Mouse (Mus musculus) layer of hippocampus, postnatal 25 days (tissue): ENCODE results near the gene Sdf2l1. TPM values are rescaled to one million over a fixed set of nuclear protein-coding genes. Genes with fewer than 3 reads are reported as not detected.

Source experiments
- DNase-seq, 2 experiments: peaks; one replicate each; pipeline ENCODE4 v3.0.0; 2022; ENCODE audit warnings: mixed read lengths in 2 of 2, low spot score in 1 of 2; ENCODE audit errors: extremely low spot score in 1 of 2
- microRNA-seq, 2 experiments: library from miRNA; unstranded; fragments of <30 nt; microRNA quantifications; one replicate each; pipeline ENCODE4 v1.2.0; 2021
- total RNA-seq, 2 experiments: library from RNA; stranded (reverse); gene quantifications; 2 replicates each; pipeline ENCODE4 v1.2.3; 2021

Sdf2l1 gene
- total RNA-seq, 2 experiments from 2014 or later = 16.4 to 27.1 TPM

DNA sequence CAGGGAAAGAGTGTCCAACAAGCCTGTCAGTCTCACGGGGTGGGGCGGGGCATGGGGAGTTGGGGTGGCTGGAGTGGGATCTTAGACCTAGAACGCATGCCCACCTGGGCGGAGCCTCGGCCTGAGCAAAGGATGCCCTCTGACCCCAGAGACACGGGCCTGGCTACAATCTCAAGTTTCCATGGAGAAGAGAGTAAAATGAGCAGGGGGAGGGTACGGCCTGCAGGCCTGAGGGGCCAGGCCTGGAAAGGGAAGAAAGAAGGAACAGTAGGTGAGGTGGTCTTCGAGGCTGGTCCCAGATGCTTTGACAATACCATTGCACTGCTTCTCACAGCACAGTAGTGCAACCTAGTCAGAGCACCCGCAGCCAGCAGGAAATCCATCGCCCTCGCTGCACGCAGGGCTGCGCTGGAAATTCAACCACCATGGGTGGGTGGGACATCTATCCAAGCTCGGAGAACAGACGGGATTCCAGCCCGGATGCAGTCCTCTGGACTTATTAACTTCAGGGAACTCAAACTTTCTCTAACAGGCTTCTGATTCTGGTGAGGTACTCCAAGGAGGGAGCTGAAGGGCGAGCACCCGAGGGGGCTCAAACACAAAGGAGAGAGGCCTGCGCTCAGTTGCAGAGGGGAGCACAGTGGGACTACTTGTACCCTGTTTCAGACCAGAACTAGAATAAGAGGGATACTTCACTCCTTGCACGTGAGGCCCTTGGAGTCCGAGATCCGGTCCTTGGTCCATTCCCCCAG, 7.9 kb downstream of the Sdf2l1 start:
- DNase-seq = no peak

DNA sequence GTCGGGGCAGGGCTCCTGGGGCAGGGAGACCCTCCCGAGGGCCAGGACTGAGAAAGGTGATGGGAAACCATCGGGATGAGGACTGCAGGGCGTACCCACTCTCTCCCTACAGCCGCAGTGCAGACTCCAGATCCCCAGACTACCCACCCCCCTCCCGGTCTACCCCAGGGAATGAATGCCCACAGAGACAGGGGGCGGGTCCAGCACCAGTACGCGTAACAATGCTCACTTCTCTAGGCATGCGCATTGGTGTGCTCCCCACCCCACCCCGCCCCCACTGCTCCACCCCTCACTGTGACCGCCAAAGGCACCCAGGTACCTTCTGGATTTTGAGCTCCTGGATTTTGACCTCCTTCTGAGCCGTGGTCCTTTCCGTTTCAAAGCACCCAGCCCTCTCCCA, 10.6 kb downstream of the Sdf2l1 start:
- no peak for DNase-seq

GRCm38 (mm10) chr16:17117309-17117799, 14.8 kb downstream of the Sdf2l1 start:
- no peak for DNase-seq

DNA sequence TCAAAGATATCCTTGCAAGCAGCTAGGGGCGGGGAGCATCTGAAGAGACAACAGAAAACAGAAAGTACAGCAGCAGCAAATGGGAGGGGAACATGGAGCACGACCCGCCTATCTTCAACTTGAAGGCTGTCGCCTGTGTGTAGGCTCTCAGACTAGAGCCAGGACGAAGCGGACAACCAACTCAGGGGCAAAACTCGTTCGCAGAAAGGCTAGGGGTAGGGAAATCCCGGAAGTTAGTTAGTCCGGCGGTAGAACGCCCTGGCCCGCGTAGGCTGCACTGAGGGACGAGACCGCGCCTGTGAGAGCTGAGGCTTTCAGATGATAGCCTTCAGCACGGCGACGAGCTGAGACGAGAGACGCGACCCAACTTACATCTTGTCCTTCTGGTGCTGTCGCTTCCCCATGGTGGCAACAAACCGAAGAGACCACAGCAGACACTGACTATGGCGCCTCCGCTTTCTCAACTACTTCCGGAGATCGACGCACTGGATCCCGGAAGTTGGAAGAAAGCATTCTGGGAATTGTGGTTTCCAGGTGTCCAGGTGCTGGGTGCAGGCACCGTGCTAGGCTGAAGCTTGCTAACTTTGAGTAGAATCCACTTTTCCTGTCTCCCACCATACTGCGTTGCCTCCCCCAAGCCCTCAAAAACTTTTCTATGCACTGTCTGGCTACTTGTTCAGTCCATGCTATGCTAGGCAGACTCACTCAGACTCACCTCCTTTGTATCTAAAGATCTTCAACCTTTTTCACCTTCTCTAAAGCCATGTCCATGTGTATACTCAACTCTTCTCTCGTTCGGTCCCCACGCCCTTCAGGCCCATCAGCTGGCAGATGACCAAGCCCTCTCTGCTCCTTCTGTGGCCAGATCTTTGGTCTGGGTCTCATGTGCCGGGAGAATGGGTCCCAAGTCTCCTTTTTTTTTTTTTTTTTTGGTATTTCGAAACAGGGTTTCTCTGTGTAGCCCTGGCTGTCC, 21.1 kb downstream of the Sdf2l1 start, which contains the start of gene Ppil2:
Gene Ppil2 (minus strand): TSS at position 487 of the 973 bp plus-strand sequence.
- DNase-seq = peak; percentile 43 to 56

GRCm38 (mm10) chr16:17104600-17104999, 27.6 kb downstream of the Sdf2l1 start:
- DNase-seq = no peak

DNA sequence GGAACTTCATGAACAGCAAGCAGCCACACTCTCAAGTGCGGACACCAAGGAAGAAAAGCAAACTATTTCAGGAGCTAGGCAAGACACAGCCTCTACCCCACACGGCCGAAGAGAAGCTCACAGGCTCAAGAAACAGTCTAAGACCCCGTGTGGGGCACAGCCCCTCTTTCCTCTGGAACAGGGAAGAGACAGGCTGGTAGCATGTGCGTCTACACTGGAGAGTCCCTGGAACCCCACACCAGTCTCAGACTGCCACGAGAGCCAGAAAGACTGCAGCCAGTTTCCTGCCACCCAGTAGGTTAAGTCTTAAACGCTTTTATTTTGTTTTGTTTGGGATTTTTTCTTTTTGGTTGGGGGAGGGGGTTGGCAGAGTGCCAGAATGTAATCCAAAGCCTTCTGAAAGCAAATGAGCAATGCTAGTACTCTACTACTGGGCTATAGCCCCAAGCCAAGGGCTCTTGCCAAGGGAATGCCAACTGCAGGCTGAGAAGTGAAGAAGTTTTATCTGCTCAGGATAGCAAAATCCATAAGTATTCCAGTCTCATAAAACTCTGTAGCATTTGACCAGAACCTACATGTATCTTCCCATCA, 29.5 kb downstream of the Sdf2l1 start:
- no peak for DNase-seq

- DNase-seq = no peak
Observed at GRCm38 (mm10) chr16:17096938-17097337, 35.2 kb downstream of the Sdf2l1 start.

DNA sequence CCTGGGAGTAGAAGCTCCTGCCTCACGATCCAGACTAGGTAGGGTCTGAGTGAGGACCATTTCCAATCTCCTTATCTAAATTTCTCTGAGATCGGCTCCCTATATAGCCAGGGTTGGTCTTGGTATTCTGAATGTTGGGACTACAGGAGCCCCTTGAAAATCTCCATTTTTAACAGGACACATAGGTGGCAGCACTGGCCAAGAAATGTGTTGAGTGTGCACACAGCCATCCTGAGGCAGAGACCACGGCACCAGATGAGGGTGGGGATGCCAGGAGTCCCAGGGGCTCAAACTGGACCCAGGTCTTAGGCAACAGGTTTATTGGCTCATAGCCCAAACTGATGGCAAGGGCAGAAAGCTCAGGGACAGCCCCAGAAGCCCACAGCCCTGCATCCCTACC, 43.8 kb downstream of the Sdf2l1 start:
- no peak for DNase-seq

DNA sequence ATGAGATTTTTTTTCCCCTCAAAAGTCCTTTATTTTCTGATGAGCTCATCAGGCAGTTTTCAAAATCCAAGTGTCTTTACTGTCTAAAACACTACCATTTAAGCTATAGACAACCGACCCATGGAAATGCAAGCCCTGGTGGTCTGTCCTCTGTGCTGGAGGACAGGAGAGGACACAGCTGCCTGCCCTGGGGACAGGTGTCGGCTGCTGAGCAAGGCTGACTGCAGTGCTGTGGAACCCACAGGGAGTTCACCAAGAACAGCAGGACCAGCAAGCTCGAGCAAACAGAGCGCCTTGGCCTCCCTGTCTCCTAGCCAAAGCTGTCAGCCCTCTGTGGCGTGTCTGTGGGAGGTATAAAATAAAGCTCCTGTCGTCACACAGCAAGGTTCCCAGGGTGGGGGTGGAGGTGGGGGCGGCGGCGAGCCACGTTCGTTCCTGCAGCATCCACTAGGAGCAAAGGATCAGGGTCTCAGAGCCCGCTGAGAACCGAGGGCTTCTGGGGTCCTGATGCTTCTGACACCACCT, 45.5 kb downstream of the Sdf2l1 start:
- DNase-seq = no peak

- no peak for DNase-seq
Observed at GRCm38 (mm10) chr16:17086241-17086640, 45.9 kb downstream of the Sdf2l1 start.

DNA sequence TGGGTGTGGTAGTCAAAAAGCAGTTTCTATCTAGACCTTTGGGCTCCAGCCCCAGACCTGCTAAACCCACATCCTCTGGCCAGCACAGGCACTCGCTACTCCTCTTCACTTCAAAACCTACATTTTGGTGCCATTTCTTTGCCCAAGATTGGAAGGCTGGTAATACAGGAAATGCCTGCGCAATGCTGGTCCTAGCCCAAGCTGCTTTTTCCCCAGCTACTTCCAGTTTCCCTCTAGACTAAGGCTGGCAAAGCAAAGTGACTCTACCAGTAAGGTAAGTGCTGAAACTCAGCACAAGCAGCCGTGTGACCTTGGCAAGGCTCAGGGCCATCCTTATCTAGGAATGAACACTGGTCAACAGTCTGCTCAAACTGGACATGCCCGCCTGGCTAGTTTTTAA, 46.5 kb downstream of the Sdf2l1 start:
- no peak for DNase-seq

- DNase-seq = no peak
Observed at GRCm38 (mm10) chr16:17082121-17082792, 49.9 kb downstream of the Sdf2l1 start.

Small RNA genes lying within 50 kb of the gene (microRNA-seq; reads per million reads assigned to microRNA genes)
- 49.6 to 61.4 reads per million in 2 experiments for gene Mir130b
- gene Mir301b = 1.8 to 3.0 reads per million in 2 experiments

Other genes starting within 250 kb of the Sdf2l1 start
- 10 to 100 TPM; 43.2 to 44.0 TPM for gene Ppm1f, start 235.9 kb downstream of the Sdf2l1 start, total RNA-seq
- 100 to 1,000 TPM; 519 to 524 TPM for gene Mapk1, start 149.0 kb downstream of the Sdf2l1 start, total RNA-seq
- gene Ypel1, start 62.7 kb downstream of the Sdf2l1 start, total RNA-seq = 10 to 100 TPM; 39.8 to 40.5 TPM
- 100 to 1,000 TPM in 1 of 2 experiments, 10 to 100 TPM in 1; 86.7 to 102 TPM for gene Ppil2, start 21.1 kb downstream of the Sdf2l1 start, total RNA-seq
- gene 2610318N02Rik, start 7.2 kb downstream of the Sdf2l1 start, total RNA-seq = 1 to 10 TPM in 1 of 2 experiments, not detected in 1; 1.0 TPM
- gene Ydjc, start 12.2 kb upstream of the Sdf2l1 start, total RNA-seq = 10 to 100 TPM; 27.7 to 31.8 TPM
- 1 to 10 TPM; 2.1 to 2.2 TPM for gene Ccdc116, start 14.8 kb upstream of the Sdf2l1 start, total RNA-seq
- gene Ube2l3, start 70.3 kb upstream of the Sdf2l1 start, total RNA-seq = 100 to 1,000 TPM; 149 to 162 TPM
- 1 to 10 TPM; 3.1 to 4.2 TPM for gene Rimbp3, start 76.2 kb upstream of the Sdf2l1 start, total RNA-seq
- 1 to 10 TPM; 4.1 to 5.7 TPM for gene Hic2, start 101.2 kb upstream of the Sdf2l1 start, total RNA-seq
- gene Tmem191c, start 143.7 kb upstream of the Sdf2l1 start, total RNA-seq = 100 to 1,000 TPM in 1 of 2 experiments, 10 to 100 TPM in 1; 83.7 to 112 TPM
- under 1 TPM; 0.63 to 0.79 TPM for gene Serpind1, start 199.0 kb upstream of the Sdf2l1 start, total RNA-seq